Mouse (Mus musculus): Measurements from ENCODE around the gene Raet1d. TPM values are rescaled to one million over a fixed set of nuclear protein-coding genes. Genes with fewer than 3 reads are reported as not detected.
"Not testable (repeated sequence)": the region's sequence is repeated elsewhere in the genome, so short reads cannot be mapped to it uniquely, and the experiment has no call there.

Gene Raet1d
- polyA plus RNA-seq (2012; rRNA removed), result not detected in 2 replicates

- H3K27me3 ChIP-seq (replicated peaks; ENCODE audit: control insufficient read depth, insufficient read depth, low read length); H3K4me1 ChIP-seq (ENCODE audit: control insufficient read depth, insufficient read depth, low read length); H3K27ac ChIP-seq (ENCODE audit: insufficient read depth, low read depth, low read length); DNase-seq; H3K36me3 ChIP-seq (ENCODE audit: control insufficient read depth, insufficient read depth, low read length); H3K4me3 ChIP-seq (ENCODE audit: insufficient read depth, low read depth, low read length): not testable (repeated sequence)
- 72% methylated on average over 3 of the region's 3 CpGs for WGBS
These were observed at the start of gene Raet1d for GRCm38 (mm10) chr10:22360252-22360651. Gene Raet1d (plus strand): TSS chr10:22360552.

DNA sequence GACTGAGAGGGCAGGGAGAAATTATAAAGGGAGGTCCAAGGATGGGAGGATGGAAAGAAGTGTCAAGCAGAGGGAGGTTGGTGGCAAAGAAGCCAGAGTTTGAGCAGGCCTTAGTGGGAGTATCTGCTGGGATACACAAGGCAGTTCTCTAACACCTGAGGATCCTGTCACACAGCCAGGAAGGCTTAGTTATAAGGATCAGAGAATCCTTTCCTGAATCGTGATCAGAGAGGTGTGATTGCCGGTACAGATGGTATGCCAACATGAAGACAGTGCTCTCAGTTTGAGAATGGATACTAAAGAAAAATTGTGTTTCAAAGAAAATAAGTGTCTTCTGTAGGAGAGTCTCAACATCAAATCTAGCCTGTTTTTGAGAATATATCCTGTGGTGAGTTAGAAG is 37.5 kb upstream of the Raet1d start:
- 87% methylated on average over 2 of the region's 2 CpGs for WGBS
- H3K4me3 ChIP-seq (ENCODE audit: insufficient read depth, low read depth, low read length), result no peak overlapping the region
- no peak for TF ChIP-seq POLR2A (IDR thresholded peaks at IDR 0.05; ENCODE audit: low read depth, low read length)
- TF ChIP-seq CTCF (conservative IDR thresholded peaks at IDR 0.05; ENCODE audit: insufficient read depth, insufficient read length, low read depth, low read length), result no peak
- H3K4me1 ChIP-seq (ENCODE audit: control insufficient read depth, insufficient read depth, low read length), result no peaks in the 10 kb centered on the region
- H3K36me3 ChIP-seq (ENCODE audit: control insufficient read depth, insufficient read depth, low read length), result no peaks in the 10 kb centered on the region
- H3K27ac ChIP-seq (ENCODE audit: insufficient read depth, low read depth, low read length), result no peak overlapping the region
- no peak for DNase-seq
- no peaks in the 10 kb centered on the region for H3K27me3 ChIP-seq (replicated peaks; ENCODE audit: control insufficient read depth, insufficient read depth, low read length)

GRCm38 (mm10) chr10:22345721-22346120 is 14.6 kb upstream of the Raet1d start:
- not testable (repeated sequence) for H3K27ac ChIP-seq (ENCODE audit: insufficient read depth, low read depth, low read length); H3K27me3 ChIP-seq (replicated peaks; ENCODE audit: control insufficient read depth, insufficient read depth, low read length); H3K4me3 ChIP-seq (ENCODE audit: insufficient read depth, low read depth, low read length); DNase-seq; H3K36me3 ChIP-seq (ENCODE audit: control insufficient read depth, insufficient read depth, low read length); H3K4me1 ChIP-seq (ENCODE audit: control insufficient read depth, insufficient read depth, low read length)
- 69% methylated on average over 4 of the region's 4 CpGs for WGBS

DNA sequence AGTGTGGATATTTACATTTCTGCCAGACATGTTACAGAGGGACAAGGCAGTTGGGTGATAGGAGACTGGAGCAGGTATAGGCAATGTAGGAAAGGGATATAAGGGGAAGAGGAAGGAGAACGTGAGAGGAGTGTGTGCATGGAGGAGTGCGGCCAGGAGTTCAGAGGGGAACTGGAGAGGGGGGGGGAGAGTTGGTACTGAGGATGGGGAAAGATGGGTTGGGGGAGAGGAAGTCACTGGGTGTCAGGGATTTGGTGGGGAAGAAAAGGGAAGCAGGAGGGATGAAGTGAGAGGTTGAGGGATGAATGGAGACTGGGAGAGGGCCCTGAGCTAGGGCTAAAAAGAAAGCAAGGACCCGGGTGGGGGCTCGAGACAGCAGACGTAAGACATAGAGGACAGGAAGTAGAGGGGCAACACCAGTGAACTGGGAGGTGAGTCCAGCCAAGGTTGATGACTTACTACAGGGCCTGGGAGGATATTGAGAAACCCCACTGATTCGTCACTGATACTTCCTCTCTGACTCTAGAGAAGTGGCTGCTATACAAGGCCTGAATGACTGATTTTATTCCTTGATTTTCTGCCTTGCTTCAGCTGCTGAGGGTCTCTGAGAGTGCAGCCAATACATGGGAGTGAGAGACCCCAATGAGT is 6.7 kb upstream of the Raet1d start:
- not testable (repeated sequence) for DNase-seq; H3K4me1 ChIP-seq (ENCODE audit: control insufficient read depth, insufficient read depth, low read length); H3K27ac ChIP-seq (ENCODE audit: insufficient read depth, low read depth, low read length); H3K36me3 ChIP-seq (ENCODE audit: control insufficient read depth, insufficient read depth, low read length); H3K27me3 ChIP-seq (replicated peaks; ENCODE audit: control insufficient read depth, insufficient read depth, low read length); H3K4me3 ChIP-seq (ENCODE audit: insufficient read depth, low read depth, low read length)
- 81% methylated on average over 6 of the region's 6 CpGs for WGBS

GRCm38 (mm10) chr10:22354196-22354574 is 6.2 kb upstream of the Raet1d start:
- H3K27me3 ChIP-seq (replicated peaks; ENCODE audit: control insufficient read depth, insufficient read depth, low read length); H3K27ac ChIP-seq (ENCODE audit: insufficient read depth, low read depth, low read length); H3K4me3 ChIP-seq (ENCODE audit: insufficient read depth, low read depth, low read length); DNase-seq; H3K4me1 ChIP-seq (ENCODE audit: control insufficient read depth, insufficient read depth, low read length); H3K36me3 ChIP-seq (ENCODE audit: control insufficient read depth, insufficient read depth, low read length): not testable (repeated sequence)
- 66% methylated on average over 2 of the region's 2 CpGs for WGBS

- DNase-seq; H3K4me3 ChIP-seq (ENCODE audit: insufficient read depth, low read depth, low read length); H3K36me3 ChIP-seq (ENCODE audit: control insufficient read depth, insufficient read depth, low read length); H3K4me1 ChIP-seq (ENCODE audit: control insufficient read depth, insufficient read depth, low read length); H3K27ac ChIP-seq (ENCODE audit: insufficient read depth, low read depth, low read length); H3K27me3 ChIP-seq (replicated peaks; ENCODE audit: control insufficient read depth, insufficient read depth, low read length): not testable (repeated sequence)
- 77% methylated on average over 1 of the region's 1 CpGs for WGBS
These were observed 3.0 kb upstream of the Raet1d start for GRCm38 (mm10) chr10:22357373-22357772.

- not testable (repeated sequence) for H3K36me3 ChIP-seq (ENCODE audit: control insufficient read depth, insufficient read depth, low read length); DNase-seq; H3K4me1 ChIP-seq (ENCODE audit: control insufficient read depth, insufficient read depth, low read length); H3K4me3 ChIP-seq (ENCODE audit: insufficient read depth, low read depth, low read length); H3K27me3 ChIP-seq (replicated peaks; ENCODE audit: control insufficient read depth, insufficient read depth, low read length); H3K27ac ChIP-seq (ENCODE audit: insufficient read depth, low read depth, low read length)
- WGBS, result 42% methylated on average over 2 of the region's 2 CpGs
These were observed 605 bp downstream of the Raet1d start for GRCm38 (mm10) chr10:22360957-22361356.

GRCm38 (mm10) chr10:22361415-22362352 is 1.3 kb downstream of the Raet1d start:
- not testable (repeated sequence) for H3K27me3 ChIP-seq (replicated peaks; ENCODE audit: control insufficient read depth, insufficient read depth, low read length); DNase-seq; H3K4me1 ChIP-seq (ENCODE audit: control insufficient read depth, insufficient read depth, low read length)

GRCm38 (mm10) chr10:22362466-22362865 is 2.1 kb downstream of the Raet1d start:
- H3K27ac ChIP-seq (ENCODE audit: insufficient read depth, low read depth, low read length), result not testable (repeated sequence)
- WGBS, result 95% methylated on average over 2 of the region's 2 CpGs

More at GRCm38 (mm10) chr10:22361415-22362352, 1.3 kb downstream of the Raet1d start:
- WGBS, result 2% methylated on average over 10 of the region's 15 CpGs
- not testable (repeated sequence) for H3K27ac ChIP-seq (ENCODE audit: insufficient read depth, low read depth, low read length); H3K36me3 ChIP-seq (ENCODE audit: control insufficient read depth, insufficient read depth, low read length); H3K4me3 ChIP-seq (ENCODE audit: insufficient read depth, low read depth, low read length)

GRCm38 (mm10) chr10:22364915-22365314 is 4.6 kb downstream of the Raet1d start:
- H3K4me1 ChIP-seq (ENCODE audit: control insufficient read depth, insufficient read depth, low read length); H3K4me3 ChIP-seq (ENCODE audit: insufficient read depth, low read depth, low read length); DNase-seq; H3K27ac ChIP-seq (ENCODE audit: insufficient read depth, low read depth, low read length); H3K27me3 ChIP-seq (replicated peaks; ENCODE audit: control insufficient read depth, insufficient read depth, low read length); H3K36me3 ChIP-seq (ENCODE audit: control insufficient read depth, insufficient read depth, low read length): not testable (repeated sequence)
- WGBS, result 84% methylated on average over 2 of the region's 2 CpGs

More at GRCm38 (mm10) chr10:22362466-22362865, 2.1 kb downstream of the Raet1d start:
- not testable (repeated sequence) for DNase-seq; H3K4me3 ChIP-seq (ENCODE audit: insufficient read depth, low read depth, low read length); H3K4me1 ChIP-seq (ENCODE audit: control insufficient read depth, insufficient read depth, low read length); H3K27me3 ChIP-seq (replicated peaks; ENCODE audit: control insufficient read depth, insufficient read depth, low read length); H3K36me3 ChIP-seq (ENCODE audit: control insufficient read depth, insufficient read depth, low read length)

GRCm38 (mm10) chr10:22381226-22381625 is 20.9 kb downstream of the Raet1d start:
- not testable (repeated sequence) for H3K36me3 ChIP-seq (ENCODE audit: control insufficient read depth, insufficient read depth, low read length); H3K4me1 ChIP-seq (ENCODE audit: control insufficient read depth, insufficient read depth, low read length); H3K4me3 ChIP-seq (ENCODE audit: insufficient read depth, low read depth, low read length); H3K27ac ChIP-seq (ENCODE audit: insufficient read depth, low read depth, low read length); DNase-seq; H3K27me3 ChIP-seq (replicated peaks; ENCODE audit: control insufficient read depth, insufficient read depth, low read length)
- 27% methylated on average over 9 of the region's 10 CpGs for WGBS

Data from kidney, adult 2 months (tissue).